Mouse (Mus musculus) lung, embryonic 16.5 days (tissue): ENCODE results near the gene Cd82. TPM values are rescaled to one million over a fixed set of nuclear protein-coding genes. Genes with fewer than 3 reads are reported as not detected.

ENCODE experiments used
- ATAC-seq: fragments of 200-750 bp; cut with Nextera tagmentation; 2 replicates; pipeline ENCODE4 v1.8.0; 2017; ENCODE audit warnings: low read depth, mild to moderate bottlenecking, moderate library complexity
- H3K27ac ChIP-seq: fragments of 300-500 bp; sonication (generic); 2 replicates; pipeline ENCODE4 v1.5.1; 2014; ENCODE audit warnings: mild to moderate bottlenecking, control low read depth, low read length
- H3K27me3 ChIP-seq: fragments of 300-500 bp; sonication (generic); 2 replicates; pipeline ENCODE4 v1.6.1; 2014; ENCODE audit warnings: low read depth, low read length, mixed read lengths; ENCODE audit not compliant: control insufficient read depth, insufficient read depth
- H3K36me3 ChIP-seq: fragments of 300-500 bp; sonication (generic); 2 replicates; pipeline ENCODE4 v1.6.1; 2014; ENCODE audit warnings: low read length; ENCODE audit not compliant: control insufficient read depth, insufficient read depth
- H3K4me1 ChIP-seq: fragments of 300-500 bp; sonication (generic); replicated peaks from 2 replicates; pipeline ENCODE4 v1.6.1; 2014; ENCODE audit warnings: low read length, mixed read lengths; ENCODE audit not compliant: control insufficient read depth, insufficient read depth
- H3K4me2 ChIP-seq: fragments of 300-500 bp; sonication (generic); 2 replicates; pipeline ENCODE4 v1.6.1; 2014; ENCODE audit warnings: low read depth, low read length, control low read depth
- H3K4me3 ChIP-seq: fragments of 300-500 bp; sonication (generic); 2 replicates; pipeline ENCODE4 v1.5.1; 2014; ENCODE audit warnings: mild to moderate bottlenecking, low read length, control low read depth
- H3K9ac ChIP-seq: fragments of 300-500 bp; sonication (generic); 2 replicates; pipeline ENCODE4 v1.6.1; 2014; ENCODE audit warnings: low read length, control low read depth
- H3K9me3 ChIP-seq: fragments of 300-500 bp; sonication (generic); 2 replicates; pipeline ENCODE4 v1.6.1; 2016; ENCODE audit warnings: low read length; ENCODE audit not compliant: control insufficient read depth
- WGBS: fragments of 180-500 bp; shearing (Covaris S2); extraction: QIAGEN DNeasy Blood & Tissue Kit; methylation state at CpG from one replicate; pipeline ENCODE4 v1.1.7; 2014; 5-methylcytosine and 5-hydroxymethylcytosine counted together
- polyA plus RNA-seq: library from polyadenylated mRNA; unstranded; fragments of >200 nt; fragmentation: Nextera tagmentation; extraction: Ambion mirVana; gene quantifications from 2 replicates; pipeline ENCODE4 v1.2.1, GENCODE M21; 2015

Gene Cd82
- polyA plus RNA-seq, 1 experiment from 2014 or later, result 63.6 TPM

- no peak for ATAC-seq
- H3K9ac ChIP-seq, result no peak overlapping the region
Measured at GRCm38 (mm10) chr2:93493541-93493940, 30.6 kb upstream of the Cd82 start.

GRCm38 (mm10) chr2:93490516-93490915 lies 27.6 kb upstream of the Cd82 start:
- peaks cover 3% of the 10 kb centered on the region; the same call in 1 of the 2 replicates for H3K27me3 ChIP-seq
- no peak overlapping the region for H3K4me2 ChIP-seq
- ATAC-seq, result no peak
- no peaks in the 10 kb centered on the region for H3K36me3 ChIP-seq
- no peaks in the 10 kb centered on the region for H3K9me3 ChIP-seq
- no peak overlapping the region for H3K4me3 ChIP-seq
- no peak overlapping the region for H3K27ac ChIP-seq
- peaks cover 5% of the 10 kb centered on the region for H3K4me1 ChIP-seq
- H3K9ac ChIP-seq, result no peak overlapping the region
- 72% methylated on average over 2 of the region's 2 CpGs for WGBS

More at GRCm38 (mm10) chr2:93493541-93493940, 30.6 kb upstream of the Cd82 start:
- no peaks in the 10 kb centered on the region for H3K9me3 ChIP-seq
- peaks cover 4% of the 10 kb centered on the region; the same call in 1 of the 2 replicates for H3K4me1 ChIP-seq
- no peaks in the 10 kb centered on the region for H3K36me3 ChIP-seq
- no peak overlapping the region for H3K4me2 ChIP-seq
- WGBS, result 58% methylated on average over 3 of the region's 3 CpGs
- H3K4me3 ChIP-seq, result no peak overlapping the region
- no peak overlapping the region for H3K27ac ChIP-seq
- no peaks in the 10 kb centered on the region for H3K27me3 ChIP-seq

- Histone ChIP-seq H3K4me2 (no peak overlapping the region), H3K9me3 (no peaks in the 10 kb centered on the region), H3K4me1 (peaks cover 7% of the 10 kb centered on the region), H3K27me3 (peaks cover 3% of the 10 kb centered on the region; the same call in 1 of the 2 replicates), H3K4me3 (no peak overlapping the region), H3K9ac (no peak overlapping the region), H3K36me3 (no peaks in the 10 kb centered on the region), H3K27ac (no peak overlapping the region)
- ATAC-seq, result peak; percentile 58
- 19% methylated on average over 19 of the region's 19 CpGs for WGBS
Measured at GRCm38 (mm10) chr2:93488911-93489587, 26.1 kb upstream of the Cd82 start.

- WGBS, result 25% methylated on average over 9 of the region's 9 CpGs
- H3K4me1 ChIP-seq, result peaks cover 7% of the 10 kb centered on the region
- ATAC-seq, result no peak
- H3K27me3 ChIP-seq, result peaks cover 3% of the 10 kb centered on the region; the same call in 1 of the 2 replicates
- no peaks in the 10 kb centered on the region for H3K36me3 ChIP-seq
- no peak overlapping the region for H3K4me3 ChIP-seq
- no peak overlapping the region for H3K9ac ChIP-seq
- H3K9me3 ChIP-seq, result no peaks in the 10 kb centered on the region
- no peak overlapping the region for H3K4me2 ChIP-seq
- H3K27ac ChIP-seq, result no peak overlapping the region
Measured at GRCm38 (mm10) chr2:93485459-93485858, 22.5 kb upstream of the Cd82 start.

GRCm38 (mm10) chr2:93482036-93482644 lies 19.2 kb upstream of the Cd82 start:
- H3K27ac ChIP-seq, result no peak overlapping the region

GRCm38 (mm10) chr2:93478744-93479143 lies 15.8 kb upstream of the Cd82 start:
- Histone ChIP-seq H3K27me3 (peaks cover 3% of the 10 kb centered on the region; the same call in 1 of the 2 replicates), H3K4me2 (no peak overlapping the region), H3K36me3 (no peaks in the 10 kb centered on the region), H3K9me3 (no peaks in the 10 kb centered on the region), H3K4me3 (no peak overlapping the region), H3K9ac (no peak overlapping the region), H3K4me1 (peaks cover 4% of the 10 kb centered on the region), H3K27ac (no peak overlapping the region)
- peak; percentile 56; the same call in 1 of the 2 replicates for ATAC-seq
- 58% methylated on average over 5 of the region's 5 CpGs for WGBS

More at GRCm38 (mm10) chr2:93482036-93482644, 19.2 kb upstream of the Cd82 start:
- no peak for ATAC-seq
- Histone ChIP-seq H3K9me3 (no peaks in the 10 kb centered on the region), H3K27me3 (no peaks in the 10 kb centered on the region), H3K4me2 (no peak overlapping the region), H3K4me3 (no peak overlapping the region), H3K9ac (no peak overlapping the region), H3K4me1 (peaks cover 7% of the 10 kb centered on the region), H3K36me3 (no peaks in the 10 kb centered on the region)
- 40% methylated on average over 6 of the region's 6 CpGs for WGBS

GRCm38 (mm10) chr2:93477519-93477918 lies 14.6 kb upstream of the Cd82 start:
- Histone ChIP-seq H3K4me2 (no peak overlapping the region), H3K4me3 (no peak overlapping the region), H3K36me3 (no peaks in the 10 kb centered on the region), H3K4me1 (peaks cover 4% of the 10 kb centered on the region), H3K9ac (no peak overlapping the region), H3K9me3 (no peaks in the 10 kb centered on the region), H3K27ac (no peak overlapping the region), H3K27me3 (peaks cover 3% of the 10 kb centered on the region; the same call in 1 of the 2 replicates)
- ATAC-seq, result peak; percentile 39; the same call in 1 of the 2 replicates
- 49% methylated on average over 7 of the region's 7 CpGs for WGBS

GRCm38 (mm10) chr2:93476487-93476886 lies 13.5 kb upstream of the Cd82 start:
- peaks cover 3% of the 10 kb centered on the region; the same call in 1 of the 2 replicates for H3K27me3 ChIP-seq
- H3K9me3 ChIP-seq, result no peaks in the 10 kb centered on the region
- 86% methylated on average over 7 of the region's 7 CpGs for WGBS
- H3K4me2 ChIP-seq, result no peak overlapping the region
- H3K4me3 ChIP-seq, result no peak overlapping the region
- peaks cover 4% of the 10 kb centered on the region for H3K4me1 ChIP-seq
- H3K9ac ChIP-seq, result no peak overlapping the region
- no peaks in the 10 kb centered on the region for H3K36me3 ChIP-seq
- H3K27ac ChIP-seq, result no peak overlapping the region
- ATAC-seq, result no peak

- 2% methylated on average over 11 of the region's 11 CpGs for WGBS
Measured at GRCm38 (mm10) chr2:93475040-93475439, 12.1 kb upstream of the Cd82 start.

More at GRCm38 (mm10) chr2:93475040-93475439, 12.1 kb upstream of the Cd82 start:
- Histone ChIP-seq H3K27ac (no peak overlapping the region), H3K4me3 (no peak overlapping the region), H3K4me2 (no peak overlapping the region), H3K27me3 (peaks cover 3% of the 10 kb centered on the region; the same call in 1 of the 2 replicates), H3K9me3 (no peaks in the 10 kb centered on the region), H3K4me1 (peaks cover 11% of the 10 kb centered on the region), H3K36me3 (no peaks in the 10 kb centered on the region), H3K9ac (no peak overlapping the region)
- peak; percentile 45 for ATAC-seq
